Mouse (Mus musculus) forebrain, embryonic 14.5 days (tissue): ENCODE results near the gene Tenm2. TPM values are rescaled to one million over a fixed set of nuclear protein-coding genes. Genes with fewer than 3 reads are reported as not detected.
A peak's percentile ranks its signal among the peaks of the same experiment; 100 is the strongest.

Experiments used
- ATAC-seq: fragments of 200-750 bp; cut with Nextera tagmentation; 2 replicates; pipeline ENCODE4 v1.8.0; 2017; ENCODE audit warnings: mild to moderate bottlenecking, moderate library complexity
- DNase-seq: peaks from one replicate; pipeline ENCODE4 v3.0.0-alpha.2; 2015; ENCODE audit warnings: low spot score
- H3K27ac ChIP-seq: fragments of 300-500 bp; sonication (generic); 2 replicates; pipeline ENCODE4 v1.5.1; 2014; ENCODE audit warnings: low read depth, mild to moderate bottlenecking, control low read depth, low read length, moderate library complexity
- H3K27me3 ChIP-seq: fragments of 300-500 bp; sonication (generic); replicated peaks from 2 replicates; pipeline ENCODE4 v1.6.1; 2014; ENCODE audit warnings: low read length, control low read depth, mixed read lengths; ENCODE audit not compliant: control insufficient read depth, insufficient read depth
- H3K36me3 ChIP-seq: fragments of 300-500 bp; sonication (generic); 2 replicates; pipeline ENCODE4 v1.6.1; 2014; ENCODE audit warnings: low read length, control low read depth; ENCODE audit not compliant: control insufficient read depth, insufficient read depth
- H3K4me1 ChIP-seq: fragments of 300-500 bp; sonication (generic); 2 replicates; pipeline ENCODE4 v1.6.1; 2014; ENCODE audit warnings: antibody characterized with exemption, low read length, control low read depth; ENCODE audit not compliant: control insufficient read depth, insufficient read depth
- H3K4me2 ChIP-seq: fragments of 300-500 bp; sonication (generic); 2 replicates; pipeline ENCODE4 v1.6.1; 2014; ENCODE audit warnings: mild to moderate bottlenecking, control low read depth, low read length
- H3K4me3 ChIP-seq: fragments of 300-500 bp; sonication (generic); 2 replicates; pipeline ENCODE4 v1.5.1; 2014; ENCODE audit warnings: low read depth, low read length, control low read depth
- H3K9ac ChIP-seq: fragments of 300-500 bp; sonication (generic); 2 replicates; pipeline ENCODE4 v1.6.1; 2014; ENCODE audit warnings: mild to moderate bottlenecking, low read length, control low read depth, moderate library complexity
- H3K9me3 ChIP-seq: fragments of 300-500 bp; sonication (generic); replicated peaks from 2 replicates; pipeline ENCODE4 v1.6.1; 2016; ENCODE audit warnings: low read length, control low read depth, mixed read lengths; ENCODE audit not compliant: control insufficient read depth
- WGBS: fragments of 180-500 bp; shearing (Covaris S2); extraction: QIAGEN DNeasy Blood & Tissue Kit; methylation state at CpG from one replicate; pipeline ENCODE4 v1.1.7; 2014; 5-methylcytosine and 5-hydroxymethylcytosine counted together
- polyA plus RNA-seq: library from polyadenylated mRNA; unstranded; fragments of >200 nt; fragmentation: Nextera tagmentation; extraction: Ambion mirVana; gene quantifications from 2 replicates; pipeline ENCODE4 v1.2.1, GENCODE M21; 2014

Gene Tenm2
- polyA plus RNA-seq, 1 experiment from 2014 or later, result 16.0 TPM

DNA sequence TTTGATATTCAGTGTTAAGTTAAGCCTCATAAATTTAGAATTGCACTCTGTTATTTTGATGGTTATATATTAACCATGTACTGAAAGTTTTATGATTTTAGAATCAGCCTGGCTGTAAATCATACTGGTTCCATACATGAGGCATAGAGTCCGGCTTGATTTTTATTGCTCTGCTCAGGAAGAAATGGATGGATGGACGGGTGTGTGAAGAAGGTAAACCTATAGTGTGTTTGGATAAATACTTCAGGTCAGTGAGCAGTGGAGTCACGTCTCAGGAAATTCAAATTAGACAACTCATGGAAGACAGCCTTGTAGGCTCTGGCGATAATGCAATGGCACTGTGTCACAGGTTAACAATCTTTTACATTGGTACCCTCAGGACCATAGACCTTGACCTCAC is 402.9 kb downstream of the Tenm2 start:
- no peak overlapping the region for H3K9ac ChIP-seq
- H3K27ac ChIP-seq, result no peak overlapping the region
- WGBS, result 82% methylated on average over 4 of the region's 4 CpGs
- H3K4me1 ChIP-seq, result no peaks in the 10 kb centered on the region
- H3K36me3 ChIP-seq, result no peaks in the 10 kb centered on the region
- H3K27me3 ChIP-seq, result no peaks in the 10 kb centered on the region
- no peak overlapping the region for H3K4me3 ChIP-seq
- no peak for ATAC-seq
- H3K4me2 ChIP-seq, result no peak overlapping the region
- H3K9me3 ChIP-seq, result no peaks in the 10 kb centered on the region
- no peak for DNase-seq

DNA sequence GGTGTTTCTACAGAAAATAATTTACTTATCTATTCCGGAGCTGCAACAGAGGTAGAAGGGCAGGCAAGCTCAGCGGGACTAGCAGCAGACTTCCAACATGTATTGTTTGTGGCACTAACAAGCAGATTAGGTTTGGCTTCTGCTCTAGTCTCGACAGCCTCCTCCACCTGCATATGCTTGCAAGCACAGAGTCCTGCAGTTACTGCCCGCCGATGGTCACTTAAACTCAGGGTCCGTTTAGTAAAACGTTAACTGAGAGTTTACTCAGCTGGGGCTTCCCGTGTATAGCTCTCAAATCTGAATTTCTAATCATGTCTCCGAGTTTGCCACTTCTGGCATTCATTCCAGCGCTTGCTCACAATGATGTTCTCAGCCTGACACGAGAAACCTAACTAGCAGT is 404.3 kb downstream of the Tenm2 start:
- H3K36me3 ChIP-seq, result no peaks in the 10 kb centered on the region
- no peaks in the 10 kb centered on the region for H3K9me3 ChIP-seq
- no peak overlapping the region for H3K27ac ChIP-seq
- no peak overlapping the region for H3K4me2 ChIP-seq
- H3K27me3 ChIP-seq, result no peaks in the 10 kb centered on the region
- H3K4me3 ChIP-seq, result no peak overlapping the region
- ATAC-seq (no peak), DNase-seq (no peak)
- no peak overlapping the region for H3K9ac ChIP-seq
- WGBS, result 58% methylated on average over 11 of the region's 11 CpGs
- no peaks in the 10 kb centered on the region for H3K4me1 ChIP-seq

DNA sequence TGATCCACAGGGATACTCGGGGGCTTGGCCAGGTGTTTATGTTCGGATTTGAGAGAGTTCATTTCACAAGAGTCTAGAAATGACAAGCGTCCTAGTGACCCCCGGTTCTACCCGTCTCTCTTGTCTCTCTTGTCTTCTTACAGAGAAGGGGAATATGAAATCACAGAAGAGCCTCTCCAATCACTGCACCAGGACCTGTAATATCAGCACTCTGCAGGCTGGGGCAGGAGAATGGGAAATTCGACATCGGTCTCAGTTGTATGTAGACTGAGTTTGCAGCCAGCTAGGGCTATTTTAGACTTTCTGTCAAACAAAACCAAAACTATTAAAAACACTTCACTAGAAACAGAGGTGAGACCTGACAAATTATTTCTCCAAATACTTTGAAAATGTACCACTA is 411.1 kb downstream of the Tenm2 start:
- peaks cover 11% of the 10 kb centered on the region for H3K4me1 ChIP-seq
- no peak overlapping the region for H3K27ac ChIP-seq
- no peaks in the 10 kb centered on the region for H3K36me3 ChIP-seq
- no peaks in the 10 kb centered on the region for H3K9me3 ChIP-seq
- no peak for ATAC-seq
- 0 out of 2 replicates have a peak overlapping the region, but pooled peaks have one; percentile 1 for H3K4me2 ChIP-seq
- H3K9ac ChIP-seq, result no peak overlapping the region
- 47% methylated on average over 7 of the region's 7 CpGs for WGBS
- H3K4me3 ChIP-seq, result no peak overlapping the region
- DNase-seq, result no peak
- H3K27me3 ChIP-seq, result no peaks in the 10 kb centered on the region

DNA sequence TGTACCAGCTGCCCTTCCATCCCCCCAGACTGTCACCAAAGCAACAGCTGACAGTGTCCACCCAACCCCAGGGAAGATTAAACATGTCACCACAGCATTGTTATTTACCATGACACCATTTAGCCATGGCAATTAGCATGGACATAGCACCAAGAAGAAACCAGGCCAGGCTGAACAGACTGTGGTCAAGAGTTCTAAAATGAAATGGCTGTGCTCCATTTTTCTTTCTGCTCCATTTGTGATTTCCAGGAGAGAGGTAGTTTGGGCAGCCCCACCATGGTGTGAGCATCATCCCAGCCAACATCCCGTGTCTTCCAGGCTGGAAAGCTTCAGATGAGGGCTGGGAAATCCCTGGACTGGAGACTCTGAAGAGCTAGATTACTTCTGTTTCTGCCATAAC is 431.1 kb downstream of the Tenm2 start:
- DNase-seq (no peak), ATAC-seq (no peak)
- H3K27me3 ChIP-seq, result no peaks in the 10 kb centered on the region
- H3K4me3 ChIP-seq, result no peak overlapping the region
- peaks cover 9% of the 10 kb centered on the region; the same call in 1 of the 2 replicates for H3K4me1 ChIP-seq
- no peaks in the 10 kb centered on the region for H3K36me3 ChIP-seq
- H3K27ac ChIP-seq, result no peak overlapping the region
- no peak overlapping the region for H3K9ac ChIP-seq
- no peak overlapping the region for H3K4me2 ChIP-seq
- WGBS, result 79% methylated on average over 1 of the region's 1 CpGs
- no peaks in the 10 kb centered on the region for H3K9me3 ChIP-seq

DNA sequence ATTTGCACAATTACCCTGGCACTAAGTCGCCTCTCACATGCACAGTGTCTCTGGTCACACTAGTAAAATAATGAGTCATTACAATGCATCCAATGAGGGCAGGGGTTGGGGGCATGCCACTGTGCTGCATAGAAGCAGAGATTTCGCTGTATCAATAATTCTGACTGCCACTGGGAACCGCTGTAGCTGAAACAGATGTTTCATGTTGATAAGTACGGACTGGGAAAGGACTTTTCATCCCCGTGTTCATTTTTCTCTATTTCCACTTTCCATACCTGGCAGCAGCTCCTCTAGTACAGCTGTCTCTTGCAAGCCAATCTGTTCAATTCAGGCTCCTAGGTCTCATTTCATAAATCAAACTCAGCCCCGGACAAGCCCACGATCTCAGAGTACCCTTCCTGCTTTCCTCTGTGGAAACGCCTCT is 433.5 kb downstream of the Tenm2 start:
- WGBS, result 40% methylated on average over 8 of the region's 8 CpGs

DNA sequence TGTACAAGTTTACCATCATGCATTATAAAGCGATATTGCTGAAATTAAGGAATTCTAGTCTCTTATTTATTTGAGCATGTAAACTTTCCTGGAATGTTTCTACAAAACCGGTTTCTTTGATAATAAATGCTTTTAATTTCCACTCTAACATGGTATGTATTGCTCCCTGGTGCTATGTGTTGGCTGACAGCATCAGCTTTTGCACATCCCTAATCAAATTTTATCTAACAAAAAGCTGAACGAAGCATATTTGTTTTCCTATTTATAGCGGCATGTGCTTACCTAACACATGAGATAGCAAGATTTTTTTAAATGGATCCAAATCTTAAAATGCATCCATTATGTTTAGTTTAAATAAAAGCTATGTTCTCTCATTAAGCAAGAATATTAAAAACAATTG is 434.1 kb downstream of the Tenm2 start:
- H3K27ac ChIP-seq, result no peak overlapping the region
- 85% methylated on average over 4 of the region's 4 CpGs for WGBS
- ATAC-seq (no peak), DNase-seq (no peak)
- H3K4me3 ChIP-seq, result no peak overlapping the region
- H3K27me3 ChIP-seq, result no peaks in the 10 kb centered on the region
- H3K9me3 ChIP-seq, result no peaks in the 10 kb centered on the region
- no peak overlapping the region for H3K4me2 ChIP-seq
- H3K4me1 ChIP-seq, result peaks cover 9% of the 10 kb centered on the region; the same call in 1 of the 2 replicates
- H3K9ac ChIP-seq, result no peak overlapping the region
- no peaks in the 10 kb centered on the region for H3K36me3 ChIP-seq

More for the DNA sequence above, 433.5 kb downstream of the Tenm2 start:
- no peaks in the 10 kb centered on the region for H3K9me3 ChIP-seq
- H3K27ac ChIP-seq, result no peak overlapping the region
- no peak overlapping the region for H3K4me3 ChIP-seq
- DNase-seq (peak; percentile 16), ATAC-seq (peak; percentile 42; the same call in 1 of the 2 replicates)
- no peaks in the 10 kb centered on the region for H3K27me3 ChIP-seq
- 0 out of 2 replicates have a peak overlapping the region, but pooled peaks have one; percentile 13 for H3K9ac ChIP-seq
- H3K4me2 ChIP-seq, result peak overlapping the region; percentile 28; the same call in 1 of the 2 replicates
- peaks cover 9% of the 10 kb centered on the region; the same call in 1 of the 2 replicates for H3K4me1 ChIP-seq
- no peaks in the 10 kb centered on the region for H3K36me3 ChIP-seq

DNA sequence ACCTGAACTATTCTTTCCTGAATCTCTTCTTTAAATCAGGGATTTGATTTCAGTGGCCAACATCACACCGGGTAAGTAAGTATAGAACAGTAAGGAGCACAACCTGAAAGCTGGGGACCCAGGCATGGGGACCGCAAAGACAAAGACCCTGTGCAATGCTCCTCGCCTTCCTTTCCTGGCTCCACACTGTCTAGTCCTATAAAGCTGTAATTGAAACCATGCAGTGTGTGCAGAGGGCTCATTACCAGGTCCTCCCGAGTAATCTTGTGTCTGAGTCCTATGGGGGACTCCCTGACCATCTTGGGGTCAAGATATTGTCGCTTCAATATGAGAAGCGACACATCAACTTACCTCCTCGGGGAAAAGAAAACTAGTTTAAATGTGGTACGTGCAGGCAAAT is 436.4 kb downstream of the Tenm2 start:
- ATAC-seq (no peak), DNase-seq (no peak)
- no peaks in the 10 kb centered on the region for H3K27me3 ChIP-seq
- no peaks in the 10 kb centered on the region for H3K9me3 ChIP-seq
- peaks cover 9% of the 10 kb centered on the region; the same call in 1 of the 2 replicates for H3K4me1 ChIP-seq
- no peak overlapping the region for H3K4me2 ChIP-seq
- WGBS, result 81% methylated on average over 8 of the region's 8 CpGs
- H3K36me3 ChIP-seq, result no peaks in the 10 kb centered on the region
- no peak overlapping the region for H3K4me3 ChIP-seq
- no peak overlapping the region for H3K27ac ChIP-seq
- no peak overlapping the region for H3K9ac ChIP-seq

DNA sequence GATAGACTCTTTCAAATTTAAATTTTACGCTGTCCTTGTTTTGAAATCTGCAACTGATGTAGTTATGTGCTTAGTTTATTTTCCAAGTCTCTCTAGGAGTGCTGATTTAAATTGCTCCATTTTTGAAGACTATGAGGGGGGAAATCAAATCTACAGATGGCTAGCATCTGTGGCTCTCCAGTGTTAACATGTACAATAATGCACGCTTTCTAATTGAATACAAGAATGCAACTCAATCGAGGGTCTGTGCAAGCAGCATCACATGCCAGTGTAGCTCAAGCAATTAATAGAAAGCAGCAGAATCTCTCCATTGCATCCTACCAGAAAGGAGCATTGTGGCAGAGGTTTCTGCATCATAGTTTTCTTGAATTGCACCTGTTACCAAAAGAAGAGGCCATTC is 477.8 kb downstream of the Tenm2 start:
- Histone ChIP-seq H3K9me3 (no peaks in the 10 kb centered on the region), H3K27ac (no peak overlapping the region), H3K27me3 (no peaks in the 10 kb centered on the region), H3K9ac (no peak overlapping the region), H3K4me2 (no peak overlapping the region), H3K4me1 (peaks cover 5% of the 10 kb centered on the region; the same call in 1 of the 2 replicates), H3K4me3 (no peak overlapping the region), H3K36me3 (no peaks in the 10 kb centered on the region)
- 27% methylated on average over 3 of the region's 3 CpGs for WGBS
- peak; percentile 50; the same call in 1 of the 2 replicates for ATAC-seq
- DNase-seq, result peak; percentile 47

DNA sequence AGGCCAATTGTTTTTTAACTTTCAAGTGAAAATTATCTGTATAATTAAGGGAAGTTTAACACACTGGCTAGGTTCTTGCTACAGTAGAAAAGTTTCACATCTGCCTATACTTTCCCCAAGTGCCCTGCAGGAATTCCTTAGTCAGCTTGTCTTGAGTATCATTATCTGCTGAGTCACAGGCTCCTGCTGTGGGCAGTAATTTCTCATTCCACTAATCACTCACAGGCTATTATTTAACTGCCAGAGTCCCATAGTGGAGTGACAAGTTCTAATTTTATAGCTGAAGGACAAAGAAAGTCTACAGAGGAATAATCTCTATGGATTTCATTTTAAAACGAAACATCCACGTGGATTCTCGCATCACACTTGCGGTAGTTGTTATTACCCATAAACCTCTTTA is 489.5 kb downstream of the Tenm2 start:
- no peak overlapping the region for H3K9ac ChIP-seq
- H3K27ac ChIP-seq, result no peak overlapping the region
- DNase-seq (peak; percentile 22), ATAC-seq (no peak)
- WGBS, result 57% methylated on average over 4 of the region's 4 CpGs
- H3K36me3 ChIP-seq, result no peaks in the 10 kb centered on the region
- no peak overlapping the region for H3K4me2 ChIP-seq
- no peaks in the 10 kb centered on the region for H3K9me3 ChIP-seq
- no peak overlapping the region for H3K4me3 ChIP-seq
- H3K27me3 ChIP-seq, result no peaks in the 10 kb centered on the region
- H3K4me1 ChIP-seq, result no peaks in the 10 kb centered on the region
